Mouse (Mus musculus): ENCODE results near the gene Klhl1. TPM values are rescaled to one million over a fixed set of nuclear protein-coding genes. Genes with fewer than 3 reads are reported as not detected.

Gene Klhl1
- polyA plus RNA-seq (2016; fragmentation: Nextera tagmentation; extraction: Ambion mirVana), result 0.05 and 0.06 TPM in 2 replicates

GRCm38 (mm10) chr14:96518954-96519682 lies at the start of gene Klhl1:
TSS of gene Klhl1 (minus strand) at chr14:96519102.
- no peak for DNase-seq (ENCODE audit: extremely low spot score, low spot score)
- peaks cover 17% of the 10 kb centered on the region for H3K4me1 ChIP-seq
- H3K4me3 ChIP-seq, result peak within 1 kb of the TSS; percentile 65
- peak within 1 kb of the TSS; percentile 72 for H3K27ac ChIP-seq
- H3K27me3 ChIP-seq (ENCODE audit: poor library complexity, severe bottlenecking), result peaks cover 31% of the 10 kb centered on the region
- 51% methylated on average over 13 of the region's 13 CpGs for WGBS
- H3K36me3 ChIP-seq (replicated peaks), result no peaks in the 10 kb centered on the region
- no peaks in the 10 kb centered on the region for H3K9me3 ChIP-seq

DNA sequence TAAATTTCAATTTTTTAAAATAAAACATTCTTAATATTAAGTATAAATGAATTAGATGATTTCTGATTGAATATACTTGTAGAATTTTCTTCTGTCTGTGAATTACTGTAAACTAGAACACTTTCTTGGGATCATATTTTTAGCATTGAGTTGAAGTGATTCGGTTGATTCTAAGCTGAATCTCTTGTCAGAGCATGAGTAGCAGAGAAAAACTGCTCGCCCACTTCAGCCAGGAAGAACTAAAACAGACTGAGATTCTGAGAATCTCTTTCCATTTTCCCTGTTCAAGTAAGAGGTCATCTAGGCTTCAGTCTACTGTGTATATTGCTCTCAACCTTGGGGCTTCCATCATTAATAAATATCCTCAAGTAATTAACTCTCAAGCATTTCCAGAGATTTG lies 34.8 kb upstream of the Klhl1 start:
- Histone ChIP-seq H3K27me3 (ENCODE audit: poor library complexity, severe bottlenecking) (no peaks in the 10 kb centered on the region), H3K4me3 (no peak overlapping the region), H3K36me3 (replicated peaks) (no peaks in the 10 kb centered on the region), H3K4me1 (no peaks in the 10 kb centered on the region), H3K9me3 (no peaks in the 10 kb centered on the region), H3K27ac (no peak overlapping the region)
- 92% methylated on average over 2 of the region's 2 CpGs for WGBS
- no peak for DNase-seq (ENCODE audit: extremely low spot score, low spot score)

DNA sequence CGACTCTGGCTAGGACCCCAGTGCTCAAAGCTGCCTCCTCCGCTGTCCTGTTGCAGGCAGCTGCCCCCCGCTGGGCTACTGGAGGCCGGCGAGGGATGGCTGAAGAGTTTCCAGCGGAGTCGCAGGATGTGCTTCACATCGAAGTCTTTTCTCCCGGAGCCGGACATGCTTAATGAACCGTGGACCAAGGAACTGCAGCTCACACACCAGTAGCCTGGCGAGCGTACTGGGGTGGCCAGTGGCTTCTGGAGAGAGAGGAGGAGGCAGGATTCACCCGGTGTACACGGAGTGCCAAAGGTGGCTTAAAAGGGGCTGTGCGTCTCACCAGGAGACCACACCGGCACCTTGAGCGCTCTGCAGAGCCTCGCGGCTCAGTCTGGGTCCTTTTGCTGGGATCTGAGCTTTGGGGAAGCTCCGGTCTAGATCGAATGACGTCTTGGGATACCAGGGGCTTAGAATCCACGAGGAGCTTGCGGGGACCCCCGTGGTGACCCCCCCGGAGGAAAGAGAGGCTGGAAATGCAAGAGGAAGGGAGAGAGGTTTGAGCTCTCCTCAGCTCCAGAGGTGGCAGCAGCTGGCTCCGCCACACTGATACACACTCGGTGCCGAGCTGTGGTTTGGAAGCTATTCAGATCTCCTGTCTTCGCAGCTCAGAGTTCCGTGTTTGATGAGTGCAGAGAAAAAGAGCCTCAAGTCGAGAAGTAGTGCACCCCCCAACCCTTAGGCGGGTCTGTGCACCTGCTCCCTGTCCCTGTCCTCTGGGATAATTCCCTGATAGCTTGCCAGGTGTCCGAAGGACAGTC lies 550 bp downstream of the Klhl1 start:
- Histone ChIP-seq H3K9me3 (no peaks in the 10 kb centered on the region), H3K27me3 (ENCODE audit: poor library complexity, severe bottlenecking) (peaks cover 31% of the 10 kb centered on the region), H3K4me3 (peak overlapping the region; percentile 65), H3K27ac (peak overlapping the region; percentile 72), H3K36me3 (replicated peaks) (no peaks in the 10 kb centered on the region), H3K4me1 (peaks cover 17% of the 10 kb centered on the region)
- under 1% methylated on average over 35 of the region's 35 CpGs for WGBS
- DNase-seq (ENCODE audit: extremely low spot score, low spot score), result peak; percentile 48

GRCm38 (mm10) chr14:96517727-96518126 lies 1.2 kb downstream of the Klhl1 start:
- Histone ChIP-seq H3K4me1 (peaks cover 17% of the 10 kb centered on the region), H3K27me3 (ENCODE audit: poor library complexity, severe bottlenecking) (peaks cover 31% of the 10 kb centered on the region), H3K36me3 (replicated peaks) (no peaks in the 10 kb centered on the region), H3K27ac (peak overlapping the region; percentile 72), H3K9me3 (no peaks in the 10 kb centered on the region), H3K4me3 (peak overlapping the region; percentile 65)
- DNase-seq (ENCODE audit: extremely low spot score, low spot score), result no peak
- WGBS, result 5% methylated on average over 9 of the region's 9 CpGs

GRCm38 (mm10) chr14:96499936-96500335 lies 19.0 kb downstream of the Klhl1 start:
- Histone ChIP-seq H3K9me3 (no peaks in the 10 kb centered on the region), H3K4me1 (no peaks in the 10 kb centered on the region), H3K27ac (no peak overlapping the region), H3K4me3 (no peak overlapping the region), H3K36me3 (replicated peaks) (no peaks in the 10 kb centered on the region), H3K27me3 (ENCODE audit: poor library complexity, severe bottlenecking) (no peaks in the 10 kb centered on the region)
- DNase-seq (ENCODE audit: extremely low spot score, low spot score), result no peak
- 88% methylated on average over 2 of the region's 2 CpGs for WGBS

- Histone ChIP-seq H3K36me3 (replicated peaks) (no peaks in the 10 kb centered on the region), H3K4me1 (no peaks in the 10 kb centered on the region), H3K4me3 (no peak overlapping the region), H3K9me3 (no peaks in the 10 kb centered on the region), H3K27me3 (ENCODE audit: poor library complexity, severe bottlenecking) (no peaks in the 10 kb centered on the region), H3K27ac (no peak overlapping the region)
- 63% methylated on average over 2 of the region's 2 CpGs for WGBS
- DNase-seq (ENCODE audit: extremely low spot score, low spot score), result no peak
These were observed 47.1 kb downstream of the Klhl1 start for GRCm38 (mm10) chr14:96471812-96472211.

GRCm38 (mm10) chr14:96471336-96471735 lies 47.6 kb downstream of the Klhl1 start:
- H3K27ac ChIP-seq, result no peak overlapping the region
- H3K36me3 ChIP-seq (replicated peaks), result no peaks in the 10 kb centered on the region
- DNase-seq (ENCODE audit: extremely low spot score, low spot score), result no peak
- H3K4me1 ChIP-seq, result no peaks in the 10 kb centered on the region
- no peak overlapping the region for H3K4me3 ChIP-seq
- H3K27me3 ChIP-seq (ENCODE audit: poor library complexity, severe bottlenecking), result no peaks in the 10 kb centered on the region
- no peaks in the 10 kb centered on the region for H3K9me3 ChIP-seq

- Histone ChIP-seq H3K27me3 (ENCODE audit: poor library complexity, severe bottlenecking) (no peaks in the 10 kb centered on the region), H3K4me1 (no peaks in the 10 kb centered on the region), H3K9me3 (no peaks in the 10 kb centered on the region), H3K27ac (no peak overlapping the region), H3K4me3 (no peak overlapping the region), H3K36me3 (replicated peaks) (no peaks in the 10 kb centered on the region)
- no peak for DNase-seq (ENCODE audit: extremely low spot score, low spot score)
- WGBS, result 91% methylated on average over 2 of the region's 2 CpGs
These were observed 57.1 kb downstream of the Klhl1 start for GRCm38 (mm10) chr14:96461756-96462155.

GRCm38 (mm10) chr14:96392032-96392737 lies 126.7 kb downstream of the Klhl1 start:
- no peak for DNase-seq (ENCODE audit: extremely low spot score, low spot score)
- no peak overlapping the region for H3K4me3 ChIP-seq
- no peaks in the 10 kb centered on the region for H3K9me3 ChIP-seq
- H3K27me3 ChIP-seq (ENCODE audit: poor library complexity, severe bottlenecking), result no peaks in the 10 kb centered on the region
- no peaks in the 10 kb centered on the region for H3K4me1 ChIP-seq
- no peak overlapping the region for H3K27ac ChIP-seq
- no peaks in the 10 kb centered on the region for H3K36me3 ChIP-seq (replicated peaks)

DNA sequence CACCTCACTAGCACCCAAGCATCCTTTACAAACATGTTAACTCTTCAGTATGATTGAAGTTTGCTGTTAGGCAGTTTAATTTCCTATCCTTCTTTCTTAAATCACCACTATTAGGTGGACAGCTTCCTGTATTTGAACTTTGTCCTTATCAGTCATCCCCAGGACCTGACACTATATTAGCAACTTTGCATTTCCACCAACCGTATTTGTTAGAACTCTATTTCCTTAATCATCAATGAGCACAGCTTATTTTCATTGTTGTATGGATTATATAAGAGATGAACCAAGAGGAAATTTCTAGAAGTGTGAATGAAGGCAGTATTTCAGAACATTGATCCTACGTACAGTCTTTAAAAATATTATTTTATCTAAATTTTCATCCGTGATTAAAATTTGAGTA lies 156.2 kb downstream of the Klhl1 start:
- no peak for DNase-seq (ENCODE audit: extremely low spot score, low spot score)
- Histone ChIP-seq H3K4me1 (no peaks in the 10 kb centered on the region), H3K27ac (no peak overlapping the region), H3K27me3 (ENCODE audit: poor library complexity, severe bottlenecking) (no peaks in the 10 kb centered on the region), H3K36me3 (replicated peaks) (no peaks in the 10 kb centered on the region), H3K9me3 (no peaks in the 10 kb centered on the region), H3K4me3 (no peak overlapping the region)
- 89% methylated on average over 3 of the region's 3 CpGs for WGBS

DNA sequence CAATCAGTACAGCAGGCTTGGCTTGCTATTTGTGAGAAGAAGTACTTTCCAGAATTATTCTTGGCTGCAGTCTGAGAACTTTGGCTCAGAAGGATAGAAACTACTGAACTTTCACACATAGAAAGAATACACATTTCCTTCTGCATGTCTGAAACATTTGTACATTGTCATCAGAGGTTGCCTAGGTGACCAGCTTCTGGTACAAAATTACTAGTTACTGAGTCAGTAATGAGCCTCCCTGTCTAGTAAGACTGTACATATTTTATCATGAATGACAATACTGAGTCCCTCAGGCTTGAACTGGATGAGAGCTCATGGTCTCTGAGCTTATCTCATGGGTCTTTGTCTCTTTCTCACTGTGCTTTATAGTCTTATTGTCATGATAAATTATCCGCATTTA lies 170.7 kb downstream of the Klhl1 start:
- 85% methylated on average over 1 of the region's 1 CpGs for WGBS
- Histone ChIP-seq H3K9me3 (no peaks in the 10 kb centered on the region), H3K27me3 (ENCODE audit: poor library complexity, severe bottlenecking) (no peaks in the 10 kb centered on the region), H3K36me3 (replicated peaks) (no peaks in the 10 kb centered on the region), H3K4me3 (no peak overlapping the region), H3K4me1 (no peaks in the 10 kb centered on the region), H3K27ac (no peak overlapping the region)
- no peak for DNase-seq (ENCODE audit: extremely low spot score, low spot score)

DNA sequence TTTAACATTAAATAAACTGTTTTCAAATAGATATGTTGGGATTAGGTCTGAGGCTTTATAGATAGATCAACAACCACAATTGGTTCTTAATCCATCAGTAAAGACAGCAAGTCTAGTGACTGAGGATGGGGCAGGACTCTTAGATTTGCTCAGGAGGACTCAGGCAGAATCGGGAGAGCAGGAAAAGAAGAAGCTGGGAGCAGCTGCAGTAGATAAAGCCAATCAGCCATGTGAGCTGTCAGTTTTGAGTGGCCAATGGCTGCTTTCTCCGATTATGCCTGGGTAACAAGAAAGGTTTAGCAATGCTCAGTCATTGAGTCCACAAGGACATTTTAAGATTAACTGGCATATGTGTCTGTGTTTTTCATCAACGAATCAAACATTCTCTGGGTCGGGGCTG lies 187.8 kb downstream of the Klhl1 start:
- H3K27me3 ChIP-seq (ENCODE audit: poor library complexity, severe bottlenecking), result no peaks in the 10 kb centered on the region
- 78% methylated on average over 4 of the region's 4 CpGs for WGBS
- no peak overlapping the region for H3K27ac ChIP-seq
- no peak overlapping the region for H3K4me3 ChIP-seq
- DNase-seq (ENCODE audit: extremely low spot score, low spot score), result no peak
- no peaks in the 10 kb centered on the region for H3K9me3 ChIP-seq
- no peaks in the 10 kb centered on the region for H3K4me1 ChIP-seq
- no peaks in the 10 kb centered on the region for H3K36me3 ChIP-seq (replicated peaks)
